Mouse (Mus musculus) ES-Bruce4 (cell line): ENCODE measurements around the gene Grcc10.

Experiments
- CTCF ChIP-seq: IDR thresholded peaks from one replicate; pipeline ENCODE4 v1.8.1; 2011; ENCODE audit warnings: low read depth, low read length
- EP300 ChIP-seq: IDR thresholded peaks from 2 replicates; pipeline ENCODE4 v1.6.1; 2011; ENCODE audit warnings: low read depth, low read length; ENCODE audit not compliant: insufficient read depth

DNA sequence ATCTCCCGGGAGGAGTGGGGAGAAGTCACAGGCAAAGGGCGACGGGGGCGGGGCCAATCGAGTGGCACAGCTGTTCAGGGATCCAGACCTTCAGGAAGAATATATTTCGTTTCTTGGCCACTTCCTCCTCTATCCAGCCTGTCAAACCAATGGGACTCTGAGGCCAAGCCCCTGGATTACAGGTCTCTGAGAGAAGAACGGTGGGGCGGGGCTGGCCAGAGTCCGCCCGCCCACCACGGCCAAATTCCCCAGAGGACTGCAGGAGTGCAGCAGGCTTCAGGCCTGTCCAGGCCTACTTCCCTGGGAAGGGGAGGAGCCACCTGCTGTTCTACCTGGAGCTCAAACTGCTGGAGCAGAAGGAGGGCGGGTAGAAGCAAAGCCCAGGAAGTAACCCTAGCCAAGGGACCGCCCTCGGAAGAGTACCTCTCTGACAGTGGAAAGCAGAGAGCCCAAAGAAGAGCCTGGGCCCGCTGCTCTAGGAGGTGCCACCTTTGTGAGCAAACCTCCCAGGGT, 2.6 kb downstream of the Grcc10 start, which contains the start of gene Ptpn6:
- TF ChIP-seq CTCF (no peak), EP300 (no peak)
